Comparison of ENCODE assay signal across 23 mouse cellular contexts in the genomic region with DNA sequence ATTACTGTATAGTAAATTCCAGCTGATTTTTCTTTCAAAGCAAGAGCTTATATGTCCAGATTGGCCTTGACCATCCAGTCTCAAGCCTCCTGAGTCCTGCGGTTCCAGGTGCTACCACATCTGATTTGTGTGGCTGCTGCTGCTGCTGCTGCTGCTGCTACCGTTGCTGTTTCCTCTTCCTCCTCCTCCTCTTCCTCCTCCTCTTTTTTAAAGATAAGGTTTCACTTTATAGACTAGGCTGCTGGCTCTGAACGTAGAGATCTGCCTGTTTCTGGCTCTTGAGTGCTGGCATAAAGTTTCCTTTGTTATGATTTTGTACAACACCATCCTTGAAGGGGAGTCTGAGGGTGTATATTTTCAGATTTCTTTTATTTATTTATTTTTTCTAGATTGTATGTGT. TPM values are rescaled to one million over a fixed set of nuclear protein-coding genes. Genes with fewer than 3 reads are reported as not detected.
DNase-seq lines count a peak whose midpoint lies in the region; ATAC-seq and TF ChIP-seq lines count a peak whose summit lies in the region.
"Had no signal": no experiment of that assay in that cellular context is flagged by ENCODE, and none has a peak within 500 bp of the region (broad histone marks: within the 10 kb centered on the region; RNA-seq: fewer than 3 reads in every experiment).

No protein-coding gene starts in this region.

- H3K4me2 ChIP-seq in liver, embryonic 15.5 days = peak overlapping the region; percentile 8; the same call in 1 of the 2 replicates
- H3K4me2 ChIP-seq in stomach, postnatal 0 days (replicated peaks; ENCODE audit: low read depth) = no peak overlapping the region
- H3K4me2 ChIP-seq: heart, embryonic 13.5 days; hindbrain, embryonic 13.5 days had no signal

- ATAC-seq in CD4-positive, CD25-positive, alpha-beta regulatory T cell, adult 4 months = no peak
- ATAC-seq in liver, embryonic 15.5 days (ENCODE audit: insufficient read depth) = no peak
- ATAC-seq in stomach, postnatal 0 days (ENCODE audit: low FRiP score, low TSS enrichment) = no peak
- ATAC-seq: activated CD4-positive, CD25-positive, alpha-beta regulatory T cell, adult 4 months; forebrain, embryonic 14.5 days; hindbrain, postnatal 0 days; Patski had no signal

- no peak overlapping the region for H3K4me3 ChIP-seq in liver, embryonic 15.5 days (replicated peaks)
- no peak overlapping the region for H3K4me3 ChIP-seq in stomach, postnatal 0 days (ENCODE audit: low read depth, low read length)
- H3K4me3 ChIP-seq: embryonic facial prominence, embryonic 10.5 days; gastrocnemius, adult 2 months; heart, embryonic 13.5 days; hindbrain, embryonic 13.5 days had no signal

- peaks cover 86% of the 10 kb centered on the region for H3K4me1 ChIP-seq in liver, embryonic 15.5 days (replicated peaks)
- H3K4me1 ChIP-seq in stomach, postnatal 0 days (replicated peaks; ENCODE audit: control insufficient read depth, insufficient read depth) = peaks cover 6% of the 10 kb centered on the region; the same call in 1 of the 2 replicates

- no peak overlapping the region for H3K9ac ChIP-seq in liver, embryonic 15.5 days
- H3K9ac ChIP-seq in stomach, postnatal 0 days (ENCODE audit: low read length) = no peak overlapping the region
- H3K9ac ChIP-seq: heart, embryonic 13.5 days; hindbrain, embryonic 13.5 days had no signal

- TF ChIP-seq CTCF in stomach, postnatal 0 days (IDR thresholded peaks at IDR 0.05; ENCODE audit: low read depth) = no peak

- DNase-seq in CD4-positive, CD25-positive, alpha-beta regulatory T cell, adult 2 months (ENCODE audit: low read depth, low spot score) = peak; percentile 20
- DNase-seq in thymus, postnatal 0 days (ENCODE audit: low spot score) = peak; percentile 13
- DNase-seq in thymus, postnatal 36 days = no peak
- peak; percentile 39 for DNase-seq in naive thymus-derived CD4-positive, alpha-beta T cell, adult 2 months (ENCODE audit: low read depth)
- no peak for DNase-seq in gastrocnemius, postnatal 36 days
- DNase-seq in stomach, postnatal 0 days (ENCODE audit: low spot score) = no peak
- DNase-seq: adrenal gland, adult 2 months; adrenal gland, postnatal 25 days; cerebellum, adult 18-20 months; cerebellum, adult 9-11 months; gastrocnemius, adult 2 months; gastrocnemius, postnatal 25 days; heart, adult 11 months; heart, postnatal 4 days had no signal

- no peaks in the 10 kb centered on the region for H3K27me3 ChIP-seq in liver, embryonic 15.5 days
- no peaks in the 10 kb centered on the region for H3K27me3 ChIP-seq in stomach, postnatal 0 days (ENCODE audit: control insufficient read depth, insufficient read depth, low read length)
- H3K27me3 ChIP-seq: heart, embryonic 13.5 days; hindbrain, embryonic 13.5 days; Patski had no signal

- TF ChIP-seq EP300 in stomach, postnatal 0 days (optimal IDR thresholded peaks at IDR 0.05) = no peak

- peaks cover 13% of the 10 kb centered on the region; the same call in 1 of the 2 replicates for H3K36me3 ChIP-seq in liver, embryonic 15.5 days (replicated peaks)
- no peaks in the 10 kb centered on the region for H3K36me3 ChIP-seq in stomach, postnatal 0 days (ENCODE audit: control insufficient read depth, insufficient read depth, low read length)
- H3K36me3 ChIP-seq: heart, embryonic 13.5 days; hindbrain, embryonic 13.5 days had no signal

- H3K27ac ChIP-seq in liver, embryonic 15.5 days (replicated peaks) = no peak overlapping the region
- H3K27ac ChIP-seq in stomach, postnatal 0 days (replicated peaks) = no peak overlapping the region
- H3K27ac ChIP-seq: embryonic facial prominence, embryonic 10.5 days; gastrocnemius, adult 2 months; heart, embryonic 13.5 days; hindbrain, embryonic 13.5 days; hindbrain, postnatal 0 days had no signal

- 10% methylated on average over 3 of the region's 3 CpGs for WGBS in liver, embryonic 15.5 days (ENCODE audit: insufficient replicate concordance)
- WGBS in stomach, postnatal 0 days = 60% methylated on average over 3 of the region's 3 CpGs

- no peaks in the 10 kb centered on the region for H3K9me3 ChIP-seq in liver, embryonic 15.5 days (replicated peaks)
- H3K9me3 ChIP-seq in stomach, postnatal 0 days (ENCODE audit: control insufficient read depth, low read length) = no peaks in the 10 kb centered on the region
- H3K9me3 ChIP-seq: embryonic facial prominence, embryonic 10.5 days; heart, embryonic 13.5 days; hindbrain, embryonic 13.5 days had no signal

- intact Hi-C loops in gastrocnemius, postnatal 36 days (cut with DNase I) = no loop called here

RNA-seq across cellular contexts. Expression of gene Ap2a2, which starts 12.1 kb away (rescaled TPM):
- 10 to 100 TPM; 16.6 to 17.1 TPM for polyA plus RNA-seq in CD4-positive, CD25-positive, alpha-beta regulatory T cell, adult 4 months (2017; shearing (Covaris generic))
- polyA plus RNA-seq in thymus, postnatal 0 days (2015; fragmentation: Nextera tagmentation; extraction: Ambion mirVana) = 39.4 and 40.1 TPM in 2 replicates
- 67.6 and 73.8 TPM in 2 replicates for polyA plus RNA-seq in liver, embryonic 15.5 days (2015; fragmentation: Nextera tagmentation; extraction: Ambion mirVana)
- total RNA-seq in gastrocnemius, postnatal 36 days (2021) = 10 to 100 TPM; 45.3 to 46.6 TPM
- polyA plus RNA-seq in stomach, postnatal 0 days (2015; fragmentation: Nextera tagmentation; extraction: Ambion mirVana) = 30.8 and 33.0 TPM in 2 replicates

RNA-seq across cellular contexts. Expression of gene Chid1, which starts 34.4 kb away (rescaled TPM):
- polyA plus RNA-seq in CD4-positive, CD25-positive, alpha-beta regulatory T cell, adult 4 months (2017; shearing (Covaris generic)) = 10 to 100 TPM; 21.9 to 23.4 TPM
- polyA plus RNA-seq in thymus, postnatal 0 days (2015; fragmentation: Nextera tagmentation; extraction: Ambion mirVana) = 20.3 and 25.4 TPM in 2 replicates
- 25.2 and 27.9 TPM in 2 replicates for polyA plus RNA-seq in liver, embryonic 15.5 days (2015; fragmentation: Nextera tagmentation; extraction: Ambion mirVana)
- 10 to 100 TPM; 13.9 to 14.5 TPM for total RNA-seq in gastrocnemius, postnatal 36 days (2021)
- 20.8 and 22.6 TPM in 2 replicates for polyA plus RNA-seq in stomach, postnatal 0 days (2015; fragmentation: Nextera tagmentation; extraction: Ambion mirVana)

Comparison
In these comparisons a context has a peak if more than half of its experiments do, and no peak if none do; other contexts are left out.
1. DNase-seq: peak in CD4-positive, CD25-positive, alpha-beta regulatory T cell, adult 2 months (single experiment), thymus, postnatal 0 days (single experiment) and naive thymus-derived CD4-positive, alpha-beta T cell, adult 2 months (single experiment); none in thymus, postnatal 36 days (0 of 2), gastrocnemius, postnatal 36 days (0 of 2) and stomach, postnatal 0 days (single experiment).